Comparison of ENCODE assay signal across 22 mouse cellular contexts in genomic region chr1:91515642-91516041, GRCm38 (mm10). TPM values are rescaled to one million over a fixed set of nuclear protein-coding genes. Genes with fewer than 3 reads are reported as not detected.
DNase-seq lines count a peak whose midpoint lies in the region; ATAC-seq and TF ChIP-seq lines count a peak whose summit lies in the region.
"Had no signal": no experiment of that assay in that cellular context is flagged by ENCODE, and none has a peak within 500 bp of the region (broad histone marks: within the 10 kb centered on the region; RNA-seq: fewer than 3 reads in every experiment).

No protein-coding gene starts in this region.

- H3K36me3 ChIP-seq in kidney, adult 2 months (ENCODE audit: control insufficient read depth, insufficient read depth, low read length): no peaks in the 10 kb centered on the region
- peaks cover 15% of the 10 kb centered on the region for H3K36me3 ChIP-seq in limb, embryonic 15.5 days
- peaks cover 70% of the 10 kb centered on the region for H3K36me3 ChIP-seq in limb, embryonic 10.5 days
- H3K36me3 ChIP-seq in stomach, postnatal 0 days (ENCODE audit: control insufficient read depth, insufficient read depth, low read length): no peaks in the 10 kb centered on the region
- peaks cover 66% of the 10 kb centered on the region for H3K36me3 ChIP-seq in hindbrain, embryonic 13.5 days
- H3K36me3 ChIP-seq: heart, embryonic 15.5 days had no signal

- no peaks in the 10 kb centered on the region for H3K27me3 ChIP-seq in kidney, adult 2 months (replicated peaks; ENCODE audit: control insufficient read depth, insufficient read depth, low read length)
- H3K27me3 ChIP-seq in limb, embryonic 15.5 days: no peaks in the 10 kb centered on the region
- no peaks in the 10 kb centered on the region for H3K27me3 ChIP-seq in limb, embryonic 10.5 days (ENCODE audit: low read depth, poor library complexity, severe bottlenecking)
- H3K27me3 ChIP-seq in stomach, postnatal 0 days (ENCODE audit: control insufficient read depth, insufficient read depth, low read length): no peaks in the 10 kb centered on the region
- no peaks in the 10 kb centered on the region for H3K27me3 ChIP-seq in hindbrain, embryonic 13.5 days
- H3K27me3 ChIP-seq: forebrain, embryonic 13.5 days; heart, embryonic 15.5 days; Patski had no signal

- no peak overlapping the region for H3K27ac ChIP-seq in kidney, adult 2 months (ENCODE audit: insufficient read depth, low read depth, low read length)
- H3K27ac ChIP-seq in limb, embryonic 15.5 days: 0 out of 2 replicates have a peak overlapping the region, but pooled peaks have one; percentile 18
- no peak overlapping the region for H3K27ac ChIP-seq in limb, embryonic 10.5 days
- H3K27ac ChIP-seq in stomach, postnatal 0 days (replicated peaks): peak overlapping the region; percentile 49
- no peak overlapping the region for H3K27ac ChIP-seq in hindbrain, embryonic 13.5 days
- H3K27ac ChIP-seq: forebrain, embryonic 13.5 days; heart, adult 2 months; heart, embryonic 15.5 days; hindbrain, embryonic 14.5 days had no signal

- H3K9ac ChIP-seq in limb, embryonic 15.5 days: no peak overlapping the region
- H3K9ac ChIP-seq in stomach, postnatal 0 days (ENCODE audit: low read length): 0 out of 2 replicates have a peak overlapping the region, but pooled peaks have one; percentile 23
- no peak overlapping the region for H3K9ac ChIP-seq in hindbrain, embryonic 13.5 days
- H3K9ac ChIP-seq: forebrain, embryonic 13.5 days; forebrain, postnatal 0 days; heart, embryonic 15.5 days; hindbrain, embryonic 14.5 days had no signal

- no peak for TF ChIP-seq CTCF in kidney, adult 2 months (conservative IDR thresholded peaks at IDR 0.05; ENCODE audit: insufficient read depth, insufficient read length, low read depth, low read length)
- TF ChIP-seq CTCF in stomach, postnatal 0 days (IDR thresholded peaks at IDR 0.05; ENCODE audit: low read depth): no peak

- DNase-seq in kidney, adult 2 months: peak; percentile 23
- no peak for DNase-seq in kidney, adult 9 months
- DNase-seq in limb, embryonic 10.5 days (ENCODE audit: low spot score): no peak
- peak; percentile 30 to 51 for DNase-seq in urinary bladder, postnatal 36 days (ENCODE audit: low spot score in 2 of 2)
- DNase-seq in urinary bladder, postnatal 4 days (ENCODE audit: low spot score in 2 of 2): no peak
- DNase-seq in stomach, postnatal 0 days (ENCODE audit: low spot score): peak; percentile 36
- DNase-seq: adrenal gland, postnatal 25 days; cerebellum, adult 18-20 months; cerebellum, adult 9-11 months; cerebellum, postnatal 36 days; forebrain, postnatal 0 days; gastrocnemius, postnatal 14 days; heart, adult 2 months; heart, postnatal 14 days had no signal

- no peak for TF ChIP-seq POLR2A in kidney, adult 2 months (IDR thresholded peaks at IDR 0.05; ENCODE audit: low read depth, low read length)

- H3K9me3 ChIP-seq in limb, embryonic 15.5 days: no peaks in the 10 kb centered on the region
- H3K9me3 ChIP-seq in limb, embryonic 10.5 days (replicated peaks): no peaks in the 10 kb centered on the region
- H3K9me3 ChIP-seq in stomach, postnatal 0 days (ENCODE audit: control insufficient read depth, low read length): no peaks in the 10 kb centered on the region
- H3K9me3 ChIP-seq in hindbrain, embryonic 13.5 days: no peaks in the 10 kb centered on the region
- H3K9me3 ChIP-seq: forebrain, embryonic 13.5 days; heart, embryonic 15.5 days had no signal

- H3K4me2 ChIP-seq in limb, embryonic 15.5 days: no peak overlapping the region
- H3K4me2 ChIP-seq in stomach, postnatal 0 days (replicated peaks; ENCODE audit: low read depth): no peak overlapping the region
- H3K4me2 ChIP-seq in hindbrain, embryonic 13.5 days: no peak overlapping the region
- H3K4me2 ChIP-seq: forebrain, embryonic 13.5 days; heart, embryonic 11.5 days; heart, embryonic 15.5 days; hindbrain, embryonic 14.5 days had no signal

- no peak for TF ChIP-seq EP300 in stomach, postnatal 0 days (optimal IDR thresholded peaks at IDR 0.05)

- WGBS in kidney, adult 2 months: 73% methylated on average over 6 of the region's 6 CpGs
- WGBS in limb, embryonic 15.5 days: 65% methylated on average over 6 of the region's 6 CpGs
- WGBS in limb, embryonic 10.5 days: 74% methylated on average over 6 of the region's 6 CpGs
- WGBS in stomach, postnatal 0 days: 73% methylated on average over 6 of the region's 6 CpGs
- WGBS in hindbrain, embryonic 13.5 days: 96% methylated on average over 6 of the region's 6 CpGs

- no peak overlapping the region for H3K4me3 ChIP-seq in kidney, adult 2 months (ENCODE audit: insufficient read depth, low read depth, low read length)
- H3K4me3 ChIP-seq in limb, embryonic 15.5 days: no peak overlapping the region
- no peak overlapping the region for H3K4me3 ChIP-seq in limb, embryonic 10.5 days
- H3K4me3 ChIP-seq in stomach, postnatal 0 days (ENCODE audit: low read depth, low read length): no peak overlapping the region
- H3K4me3 ChIP-seq in hindbrain, embryonic 13.5 days: no peak overlapping the region
- H3K4me3 ChIP-seq: forebrain, embryonic 13.5 days; heart, adult 2 months; heart, embryonic 15.5 days had no signal

- ATAC-seq in limb, embryonic 15.5 days (ENCODE audit: insufficient number of reproducible peaks, low FRiP score, low TSS enrichment, low read depth): no peak
- peak; percentile 50; the same call in 1 of the 2 replicates for ATAC-seq in stomach, postnatal 0 days (ENCODE audit: low FRiP score, low TSS enrichment)
- ATAC-seq in hindbrain, embryonic 13.5 days (ENCODE audit: low FRiP score): no peak
- ATAC-seq: activated CD4-positive, CD25-positive, alpha-beta regulatory T cell, adult 4 months; forebrain, embryonic 13.5 days; forebrain, postnatal 0 days; Patski had no signal

- H3K4me1 ChIP-seq in kidney, adult 2 months (ENCODE audit: control insufficient read depth, insufficient read depth, low read length): no peaks in the 10 kb centered on the region
- 0 out of 2 replicates have a peak, but pooled peaks cover 4% of the 10 kb centered on the region for H3K4me1 ChIP-seq in limb, embryonic 15.5 days
- no peaks in the 10 kb centered on the region for H3K4me1 ChIP-seq in limb, embryonic 10.5 days
- no peaks in the 10 kb centered on the region for H3K4me1 ChIP-seq in stomach, postnatal 0 days (replicated peaks; ENCODE audit: control insufficient read depth, insufficient read depth)
- H3K4me1 ChIP-seq in hindbrain, embryonic 13.5 days (replicated peaks): no peaks in the 10 kb centered on the region
- H3K4me1 ChIP-seq: forebrain, embryonic 13.5 days; heart, embryonic 15.5 days had no signal

RNA-seq across cellular contexts. Expression of gene Traf3ip1, which starts 21.2 kb away (rescaled TPM):
- 9.8 and 11.2 TPM in 2 replicates for polyA plus RNA-seq in kidney, adult 2 months (2012; rRNA removed)
- 6.2 and 6.9 TPM in 2 replicates for polyA plus RNA-seq in limb, embryonic 15.5 days (2015; fragmentation: Nextera tagmentation; extraction: Ambion mirVana)
- polyA plus RNA-seq in limb, embryonic 10.5 days (2016; fragmentation: Nextera tagmentation; extraction: Ambion mirVana): 12.5 and 12.9 TPM in 2 replicates
- polyA plus RNA-seq in stomach, postnatal 0 days (2015; fragmentation: Nextera tagmentation; extraction: Ambion mirVana): 3.0 and 3.1 TPM in 2 replicates
- polyA plus RNA-seq in hindbrain, embryonic 13.5 days (2015; fragmentation: Nextera tagmentation; extraction: Ambion mirVana): 9.4 and 10.6 TPM in 2 replicates

RNA-seq across cellular contexts. Expression of gene Asb1, which starts 24.7 kb away (rescaled TPM):
- polyA plus RNA-seq in kidney, adult 2 months (2012; rRNA removed): 7.3 and 7.6 TPM in 2 replicates
- 4.9 and 5.3 TPM in 2 replicates for polyA plus RNA-seq in limb, embryonic 15.5 days (2015; fragmentation: Nextera tagmentation; extraction: Ambion mirVana)
- 6.2 and 6.5 TPM in 2 replicates for polyA plus RNA-seq in limb, embryonic 10.5 days (2016; fragmentation: Nextera tagmentation; extraction: Ambion mirVana)
- polyA plus RNA-seq in stomach, postnatal 0 days (2015; fragmentation: Nextera tagmentation; extraction: Ambion mirVana): 1.6 and 2.3 TPM in 2 replicates
- polyA plus RNA-seq in hindbrain, embryonic 13.5 days (2015; fragmentation: Nextera tagmentation; extraction: Ambion mirVana): 10.1 and 10.9 TPM in 2 replicates

RNA-seq across cellular contexts. Expression of gene Per2, which starts 56.5 kb away (rescaled TPM):
- 5.6 and 6.8 TPM in 2 replicates for polyA plus RNA-seq in kidney, adult 2 months (2012; rRNA removed)
- 3.7 and 4.6 TPM in 2 replicates for polyA plus RNA-seq in limb, embryonic 15.5 days (2015; fragmentation: Nextera tagmentation; extraction: Ambion mirVana)
- polyA plus RNA-seq in limb, embryonic 10.5 days (2016; fragmentation: Nextera tagmentation; extraction: Ambion mirVana): 1.8 and 2.4 TPM in 2 replicates
- 2.4 and 2.8 TPM in 2 replicates for polyA plus RNA-seq in stomach, postnatal 0 days (2015; fragmentation: Nextera tagmentation; extraction: Ambion mirVana)
- polyA plus RNA-seq in hindbrain, embryonic 13.5 days (2015; fragmentation: Nextera tagmentation; extraction: Ambion mirVana): 4.3 and 4.6 TPM in 2 replicates

Comparison
In these comparisons a context has a peak if more than half of its experiments do, and no peak if none do; other contexts are left out.
1. DNase-seq: peak in kidney, adult 2 months (single experiment), urinary bladder, postnatal 36 days (2 of 2) and stomach, postnatal 0 days (single experiment); none in kidney, adult 9 months (single experiment), limb, embryonic 10.5 days (single experiment) and urinary bladder, postnatal 4 days (0 of 2).
2. H3K27ac ChIP-seq: peak in limb, embryonic 15.5 days (single experiment) and stomach, postnatal 0 days (single experiment); none in kidney, adult 2 months (single experiment), limb, embryonic 10.5 days (single experiment) and hindbrain, embryonic 13.5 days (single experiment).